9 mouse cellular contexts compared by ENCODE assay signal in genomic region chr11:94997596-94997995, GRCm38 (mm10). TPM values are rescaled to one million over a fixed set of nuclear protein-coding genes. Genes with fewer than 3 reads are reported as not detected.
DNase-seq lines count a peak whose midpoint lies in the region; ATAC-seq and TF ChIP-seq lines count a peak whose summit lies in the region.
"Had no signal": no experiment of that assay in that cellular context is flagged by ENCODE, and none has a peak within 500 bp of the region (broad histone marks: within the 10 kb centered on the region; RNA-seq: fewer than 3 reads in every experiment).

No protein-coding gene starts in this region.

- DNase-seq in left cerebral cortex, adult 2 months (ENCODE audit: extremely low spot score in 1 of 2, low spot score in 2 of 2), result no peak
- no peak for DNase-seq in left cerebral cortex, adult 9 months (ENCODE audit: low spot score in 2 of 2)
- DNase-seq in heart, postnatal 0 days (ENCODE audit: low spot score), result no peak
- no peak for DNase-seq in left cerebral cortex, postnatal 14 days (ENCODE audit: low spot score in 2 of 2)
- no peak for DNase-seq in layer of hippocampus, postnatal 36 days
- DNase-seq: cerebellum, postnatal 36 days had no signal

- WGBS in bone marrow, adult 2 months, result 32% methylated on average over 5 of the region's 5 CpGs
- 45% methylated on average over 5 of the region's 5 CpGs for WGBS in heart, postnatal 0 days

- TF ChIP-seq POLR2A in bone marrow, adult 2 months (IDR thresholded peaks at IDR 0.05; ENCODE audit: borderline replicate concordance, control insufficient read depth, low read depth, low read length), result no peak

- no peaks in the 10 kb centered on the region for H3K27me3 ChIP-seq in heart, postnatal 0 days (ENCODE audit: control insufficient read depth, insufficient read depth, low read length)

- no peak for ATAC-seq in heart, postnatal 0 days (ENCODE audit: insufficient read depth, low read depth)
- ATAC-seq in megakaryocyte-erythroid progenitor cell, adult 5-6 weeks (replicated peaks; ENCODE audit: low FRiP score, low TSS enrichment, poor library complexity, severe bottlenecking), result peak; percentile 85

- H3K36me3 ChIP-seq in heart, postnatal 0 days (replicated peaks; ENCODE audit: control insufficient read depth, insufficient read depth, low read length), result peaks cover 57% of the 10 kb centered on the region

- H3K9me3 ChIP-seq in heart, postnatal 0 days (replicated peaks; ENCODE audit: control insufficient read depth, low read length), result no peaks in the 10 kb centered on the region

- intact Hi-C loops in left cerebral cortex, adult 2 months (cut with DNase I), result loop anchor here (10.0 kb wide), 1 partner anchor 673 kb away; the partner anchor contains the start of genes Ankrd40 and Luc7l3
- intact Hi-C loops in left cerebral cortex, postnatal 14 days (cut with DNase I), result no loop called here

- TF ChIP-seq CTCF in left cerebral cortex, adult 2 months (IDR thresholded peaks at IDR 0.05), result no peak
- TF ChIP-seq CTCF in bone marrow, adult 2 months (IDR thresholded peaks at IDR 0.05; ENCODE audit: control insufficient read depth, insufficient read depth, low read length), result no peak
- no peak for TF ChIP-seq CTCF in heart, postnatal 0 days (IDR thresholded peaks at IDR 0.05; ENCODE audit: low read depth)

- TF ChIP-seq EP300 in heart, postnatal 0 days (IDR thresholded peaks at IDR 0.05; ENCODE audit: low read depth), result no peak

- no peak overlapping the region for H3K4me2 ChIP-seq in heart, postnatal 0 days (ENCODE audit: low read depth, low read length)

- no peak overlapping the region for H3K9ac ChIP-seq in heart, postnatal 0 days (replicated peaks; ENCODE audit: low read depth, low read length)

- no peak overlapping the region for H3K4me3 ChIP-seq in left cerebral cortex, adult 2 months
- H3K4me3 ChIP-seq in bone marrow, adult 2 months (replicated peaks; ENCODE audit: control insufficient read depth, low read depth, low read length), result peak overlapping the region; percentile 36
- no peak overlapping the region for H3K4me3 ChIP-seq in heart, postnatal 0 days (ENCODE audit: low read depth, low read length)

- peaks cover 17% of the 10 kb centered on the region for H3K4me1 ChIP-seq in bone marrow, adult 2 months (ENCODE audit: control insufficient read depth, insufficient read depth, low read length)
- peaks cover 35% of the 10 kb centered on the region for H3K4me1 ChIP-seq in heart, postnatal 0 days (ENCODE audit: control insufficient read depth, insufficient read depth)

- H3K27ac ChIP-seq in left cerebral cortex, adult 2 months, result peak overlapping the region; percentile 21
- H3K27ac ChIP-seq in bone marrow, adult 2 months (ENCODE audit: control insufficient read depth, insufficient read depth, low read depth, low read length, poor library complexity), result peak overlapping the region; percentile 64
- peak overlapping the region; percentile 47; the same call in 1 of the 2 replicates for H3K27ac ChIP-seq in heart, postnatal 0 days (ENCODE audit: low read depth)

RNA-seq across cellular contexts. Expression of gene Ppp1r9b, which starts 6.8 kb away (rescaled TPM):
- 100 to 1,000 TPM; 709 to 735 TPM for total RNA-seq in left cerebral cortex, adult 2 months (2021)
- polyA plus RNA-seq in bone marrow, adult 2 months (2011; ENCODE audit: insufficient read depth, insufficient read length, low replicate concordance, missing spikeins), result 68.1 and 73.2 TPM in 2 replicates
- total RNA-seq in heart, postnatal 0 days (2014; rRNA removed; ENCODE audit: low replicate concordance), result 27.6 and 38.6 TPM in 2 replicates
- polyA plus RNA-seq in heart, postnatal 0 days (2015; fragmentation: Nextera tagmentation; extraction: Ambion mirVana), result 4.5 and 4.7 TPM in 2 replicates
- 121 and 137 TPM in 2 replicates for total RNA-seq in megakaryocyte-erythroid progenitor cell, adult 5-6 weeks (2014; fragmentation: Nextera tagmentation)
- total RNA-seq in megakaryocyte-erythroid progenitor cell, adult 5-6 weeks (2017), result 174 and 229 TPM in 2 replicates
- 100 to 1,000 TPM; 505 to 506 TPM for total RNA-seq in left cerebral cortex, postnatal 14 days (2021)
- total RNA-seq in layer of hippocampus, postnatal 36 days (2021), result 100 to 1,000 TPM; 931 to 932 TPM

RNA-seq across cellular contexts. Expression of gene Samd14, which starts 12.1 kb away (rescaled TPM):
- 10 to 100 TPM; 25.1 to 30.1 TPM for total RNA-seq in left cerebral cortex, adult 2 months (2021)
- polyA plus RNA-seq in bone marrow, adult 2 months (2011; ENCODE audit: insufficient read depth, insufficient read length, low replicate concordance, missing spikeins), result 54.0 and 80.3 TPM in 2 replicates
- total RNA-seq in heart, postnatal 0 days (2014; rRNA removed; ENCODE audit: low replicate concordance), result 6.2 and 9.5 TPM in 2 replicates
- polyA plus RNA-seq in heart, postnatal 0 days (2015; fragmentation: Nextera tagmentation; extraction: Ambion mirVana), result 4.6 and 4.8 TPM in 2 replicates
- 69.9 and 89.1 TPM in 2 replicates for total RNA-seq in megakaryocyte-erythroid progenitor cell, adult 5-6 weeks (2014; fragmentation: Nextera tagmentation)
- total RNA-seq in megakaryocyte-erythroid progenitor cell, adult 5-6 weeks (2017), result 29.0 and 30.8 TPM in 2 replicates
- 10 to 100 TPM; 48.5 to 52.2 TPM for total RNA-seq in left cerebral cortex, postnatal 14 days (2021)
- total RNA-seq in layer of hippocampus, postnatal 36 days (2021), result 10 to 100 TPM; 43.3 to 46.5 TPM

RNA-seq across cellular contexts. Expression of gene Sgca, which starts 21.5 kb away (rescaled TPM):
- total RNA-seq in left cerebral cortex, adult 2 months (2021), result under 1 TPM in 1 of 2 experiments, not detected in 1; 0.35 TPM
- polyA plus RNA-seq in bone marrow, adult 2 months (2011; ENCODE audit: insufficient read depth, insufficient read length, low replicate concordance, missing spikeins), result not detected in 2 replicates
- total RNA-seq in heart, postnatal 0 days (2014; rRNA removed; ENCODE audit: low replicate concordance), result 47.5 and 313 TPM in 2 replicates
- 62.2 and 62.4 TPM in 2 replicates for polyA plus RNA-seq in heart, postnatal 0 days (2015; fragmentation: Nextera tagmentation; extraction: Ambion mirVana)
- total RNA-seq in megakaryocyte-erythroid progenitor cell, adult 5-6 weeks (2014; fragmentation: Nextera tagmentation), result not detected in 2 replicates
- not detected in 2 replicates for total RNA-seq in megakaryocyte-erythroid progenitor cell, adult 5-6 weeks (2017)
- under 1 TPM; 0.55 to 0.68 TPM for total RNA-seq in left cerebral cortex, postnatal 14 days (2021)
- total RNA-seq in layer of hippocampus, postnatal 36 days (2021), result under 1 TPM in 1 of 2 experiments, not detected in 1; 0.48 TPM
- total RNA-seq: left cerebral cortex, adult 18-20 months had no signal

RNA-seq across cellular contexts. Expression of gene Hils1, which starts 30.2 kb away (rescaled TPM):
- not detected for total RNA-seq in left cerebral cortex, adult 2 months (2021)
- not detected in 2 replicates for polyA plus RNA-seq in bone marrow, adult 2 months (2011; ENCODE audit: insufficient read depth, insufficient read length, low replicate concordance, missing spikeins)
- total RNA-seq in heart, postnatal 0 days (2014; rRNA removed; ENCODE audit: low replicate concordance), result not detected in 2 replicates
- 0.27 TPM in 1 of 2 replicates, not detected in the other for polyA plus RNA-seq in heart, postnatal 0 days (2015; fragmentation: Nextera tagmentation; extraction: Ambion mirVana)
- total RNA-seq in megakaryocyte-erythroid progenitor cell, adult 5-6 weeks (2014; fragmentation: Nextera tagmentation), result not detected in 2 replicates
- not detected in 2 replicates for total RNA-seq in megakaryocyte-erythroid progenitor cell, adult 5-6 weeks (2017)
- total RNA-seq in left cerebral cortex, postnatal 14 days (2021), result not detected
- not detected for total RNA-seq in layer of hippocampus, postnatal 36 days (2021)
- total RNA-seq: left cerebral cortex, adult 18-20 months had no signal

RNA-seq across cellular contexts. Expression of gene Pdk2, which starts 43.6 kb away (rescaled TPM):
- total RNA-seq in left cerebral cortex, adult 2 months (2021), result 100 to 1,000 TPM; 109 to 112 TPM
- polyA plus RNA-seq in bone marrow, adult 2 months (2011; ENCODE audit: insufficient read depth, insufficient read length, low replicate concordance, missing spikeins), result 3.2 and 8.1 TPM in 2 replicates
- total RNA-seq in heart, postnatal 0 days (2014; rRNA removed; ENCODE audit: low replicate concordance), result 121 and 168 TPM in 2 replicates
- polyA plus RNA-seq in heart, postnatal 0 days (2015; fragmentation: Nextera tagmentation; extraction: Ambion mirVana), result 179 and 186 TPM in 2 replicates
- 16.9 and 21.5 TPM in 2 replicates for total RNA-seq in megakaryocyte-erythroid progenitor cell, adult 5-6 weeks (2014; fragmentation: Nextera tagmentation)
- total RNA-seq in megakaryocyte-erythroid progenitor cell, adult 5-6 weeks (2017), result 3.2 and 5.2 TPM in 2 replicates
- total RNA-seq in left cerebral cortex, postnatal 14 days (2021), result 10 to 100 TPM; 69.2 to 75.4 TPM
- 100 to 1,000 TPM; 118 to 121 TPM for total RNA-seq in layer of hippocampus, postnatal 36 days (2021)

Comparison
In these comparisons a context has a peak if more than half of its experiments do, and no peak if none do; other contexts are left out.
1. RNA of gene Sgca, which starts 21.5 kb away (total RNA-seq): 47.5 to 313 TPM in heart, postnatal 0 days; 0.48 TPM in layer of hippocampus, postnatal 36 days, 0.55 to 0.68 TPM in left cerebral cortex, postnatal 14 days, 0.35 TPM in left cerebral cortex, adult 2 months and not detected in megakaryocyte-erythroid progenitor cell, adult 5-6 weeks; every median in the first group is over 10 times any median in the second.
2. Peak in every context shown above with its lines, with median percentiles within 50 percentile points of each other: H3K27ac ChIP-seq.